Mouse (Mus musculus) lung, embryonic 16.5 days (tissue): Measurements from ENCODE around the gene Dpp4. TPM values are rescaled to one million over a fixed set of nuclear protein-coding genes. Genes with fewer than 3 reads are reported as not detected.

Experiments used
- ATAC-seq: fragments of 200-750 bp; cut with Nextera tagmentation; 2 replicates; pipeline ENCODE4 v1.8.0; 2017; ENCODE audit warnings: low read depth, mild to moderate bottlenecking, moderate library complexity
- H3K27ac ChIP-seq: fragments of 300-500 bp; sonication (generic); 2 replicates; pipeline ENCODE4 v1.5.1; 2014; ENCODE audit warnings: mild to moderate bottlenecking, control low read depth, low read length
- H3K27me3 ChIP-seq: fragments of 300-500 bp; sonication (generic); 2 replicates; pipeline ENCODE4 v1.6.1; 2014; ENCODE audit warnings: low read depth, low read length, mixed read lengths; ENCODE audit not compliant: control insufficient read depth, insufficient read depth
- H3K36me3 ChIP-seq: fragments of 300-500 bp; sonication (generic); 2 replicates; pipeline ENCODE4 v1.6.1; 2014; ENCODE audit warnings: low read length; ENCODE audit not compliant: control insufficient read depth, insufficient read depth
- H3K4me1 ChIP-seq: fragments of 300-500 bp; sonication (generic); replicated peaks from 2 replicates; pipeline ENCODE4 v1.6.1; 2014; ENCODE audit warnings: low read length, mixed read lengths; ENCODE audit not compliant: control insufficient read depth, insufficient read depth
- H3K4me2 ChIP-seq: fragments of 300-500 bp; sonication (generic); 2 replicates; pipeline ENCODE4 v1.6.1; 2014; ENCODE audit warnings: low read depth, low read length, control low read depth
- H3K4me3 ChIP-seq: fragments of 300-500 bp; sonication (generic); 2 replicates; pipeline ENCODE4 v1.5.1; 2014; ENCODE audit warnings: mild to moderate bottlenecking, low read length, control low read depth
- H3K9ac ChIP-seq: fragments of 300-500 bp; sonication (generic); 2 replicates; pipeline ENCODE4 v1.6.1; 2014; ENCODE audit warnings: low read length, control low read depth
- H3K9me3 ChIP-seq: fragments of 300-500 bp; sonication (generic); 2 replicates; pipeline ENCODE4 v1.6.1; 2016; ENCODE audit warnings: low read length; ENCODE audit not compliant: control insufficient read depth
- WGBS: fragments of 180-500 bp; shearing (Covaris S2); extraction: QIAGEN DNeasy Blood & Tissue Kit; methylation state at CpG from one replicate; pipeline ENCODE4 v1.1.7; 2014; 5-methylcytosine and 5-hydroxymethylcytosine counted together
- polyA plus RNA-seq: library from polyadenylated mRNA; unstranded; fragments of >200 nt; fragmentation: Nextera tagmentation; extraction: Ambion mirVana; gene quantifications from 2 replicates; pipeline ENCODE4 v1.2.1, GENCODE M21; 2015

The Dpp4 gene
- polyA plus RNA-seq, 1 experiment from 2014 or later, result 32.4 TPM

- Histone ChIP-seq H3K36me3 (peaks cover 2% of the 10 kb centered on the region; the same call in 1 of the 2 replicates), H3K4me1 (peaks cover 11% of the 10 kb centered on the region; the same call in 1 of the 2 replicates), H3K4me2 (no peak overlapping the region), H3K27ac (no peak overlapping the region), H3K9ac (no peak overlapping the region), H3K9me3 (no peaks in the 10 kb centered on the region), H3K27me3 (no peaks in the 10 kb centered on the region), H3K4me3 (no peak overlapping the region)
- no peak for ATAC-seq
- 73% methylated on average over 6 of the region's 6 CpGs for WGBS
Measured at GRCm38 (mm10) chr2:62381756-62382155, 30.3 kb downstream of the Dpp4 start.

- WGBS, result 72% methylated on average over 11 of the region's 11 CpGs
- H3K9me3 ChIP-seq, result no peaks in the 10 kb centered on the region
- H3K27ac ChIP-seq, result no peak overlapping the region
- H3K27me3 ChIP-seq, result no peaks in the 10 kb centered on the region
- H3K4me3 ChIP-seq, result no peak overlapping the region
- H3K4me2 ChIP-seq, result no peak overlapping the region
- ATAC-seq, result no peak
- no peak overlapping the region for H3K9ac ChIP-seq
- no peaks in the 10 kb centered on the region for H3K36me3 ChIP-seq
- no peaks in the 10 kb centered on the region for H3K4me1 ChIP-seq
Measured at GRCm38 (mm10) chr2:62373692-62374091, 38.3 kb downstream of the Dpp4 start.

- Histone ChIP-seq H3K4me1 (no peaks in the 10 kb centered on the region), H3K4me3 (no peak overlapping the region), H3K9ac (no peak overlapping the region), H3K27me3 (no peaks in the 10 kb centered on the region), H3K36me3 (no peaks in the 10 kb centered on the region; the same call in 1 of the 2 replicates), H3K9me3 (no peaks in the 10 kb centered on the region), H3K4me2 (no peak overlapping the region), H3K27ac (no peak overlapping the region)
- WGBS, result 75% methylated on average over 2 of the region's 2 CpGs
- no peak for ATAC-seq
Measured at GRCm38 (mm10) chr2:62370048-62370447, 42.0 kb downstream of the Dpp4 start.

GRCm38 (mm10) chr2:62368349-62369053 is 43.5 kb downstream of the Dpp4 start:
- Histone ChIP-seq H3K27me3 (no peaks in the 10 kb centered on the region), H3K27ac (no peak overlapping the region), H3K4me1 (no peaks in the 10 kb centered on the region), H3K9me3 (no peaks in the 10 kb centered on the region), H3K36me3 (no peaks in the 10 kb centered on the region; the same call in 1 of the 2 replicates), H3K4me3 (no peak overlapping the region), H3K9ac (no peak overlapping the region), H3K4me2 (no peak overlapping the region)
- WGBS, result 69% methylated on average over 5 of the region's 5 CpGs
- no peak for ATAC-seq

- ATAC-seq, result no peak
Measured at GRCm38 (mm10) chr2:62363606-62364005, 48.4 kb downstream of the Dpp4 start.

GRCm38 (mm10) chr2:62362211-62362610 is 49.8 kb downstream of the Dpp4 start:
- no peak overlapping the region for H3K4me2 ChIP-seq
- H3K27me3 ChIP-seq, result no peaks in the 10 kb centered on the region
- no peaks in the 10 kb centered on the region for H3K36me3 ChIP-seq
- no peak overlapping the region for H3K27ac ChIP-seq
- no peak overlapping the region for H3K9ac ChIP-seq
- H3K4me1 ChIP-seq, result no peaks in the 10 kb centered on the region
- H3K4me3 ChIP-seq, result no peak overlapping the region
- 80% methylated on average over 9 of the region's 9 CpGs for WGBS
- ATAC-seq, result no peak
- H3K9me3 ChIP-seq, result no peaks in the 10 kb centered on the region

More at GRCm38 (mm10) chr2:62363606-62364005, 48.4 kb downstream of the Dpp4 start:
- Histone ChIP-seq H3K4me3 (no peak overlapping the region), H3K9me3 (no peaks in the 10 kb centered on the region), H3K9ac (no peak overlapping the region), H3K27ac (no peak overlapping the region), H3K4me2 (no peak overlapping the region), H3K36me3 (no peaks in the 10 kb centered on the region; the same call in 1 of the 2 replicates), H3K4me1 (no peaks in the 10 kb centered on the region), H3K27me3 (no peaks in the 10 kb centered on the region)
- 77% methylated on average over 4 of the region's 4 CpGs for WGBS

GRCm38 (mm10) chr2:62361514-62361913 is 50.5 kb downstream of the Dpp4 start:
- H3K27ac ChIP-seq, result no peak overlapping the region
- H3K27me3 ChIP-seq, result no peaks in the 10 kb centered on the region
- no peak overlapping the region for H3K9ac ChIP-seq
- no peak overlapping the region for H3K4me2 ChIP-seq
- no peak for ATAC-seq
- H3K9me3 ChIP-seq, result no peaks in the 10 kb centered on the region
- H3K4me1 ChIP-seq, result no peaks in the 10 kb centered on the region
- peaks cover 2% of the 10 kb centered on the region; the same call in 1 of the 2 replicates for H3K36me3 ChIP-seq
- no peak overlapping the region for H3K4me3 ChIP-seq
- 68% methylated on average over 3 of the region's 3 CpGs for WGBS

GRCm38 (mm10) chr2:62360872-62361271 is 51.2 kb downstream of the Dpp4 start:
- Histone ChIP-seq H3K9ac (no peak overlapping the region), H3K27ac (no peak overlapping the region), H3K4me1 (no peaks in the 10 kb centered on the region), H3K4me2 (no peak overlapping the region), H3K9me3 (no peaks in the 10 kb centered on the region), H3K4me3 (no peak overlapping the region), H3K36me3 (peaks cover 2% of the 10 kb centered on the region; the same call in 1 of the 2 replicates), H3K27me3 (no peaks in the 10 kb centered on the region)
- 82% methylated on average over 6 of the region's 6 CpGs for WGBS
- no peak for ATAC-seq

- Histone ChIP-seq H3K27me3 (no peaks in the 10 kb centered on the region), H3K4me2 (no peak overlapping the region), H3K4me1 (no peaks in the 10 kb centered on the region), H3K27ac (no peak overlapping the region), H3K9me3 (no peaks in the 10 kb centered on the region), H3K36me3 (peaks cover 2% of the 10 kb centered on the region; the same call in 1 of the 2 replicates), H3K9ac (no peak overlapping the region), H3K4me3 (no peak overlapping the region)
- ATAC-seq, result no peak
- 82% methylated on average over 7 of the region's 7 CpGs for WGBS
Measured at GRCm38 (mm10) chr2:62357259-62357658, 54.8 kb downstream of the Dpp4 start.
